Mouse (Mus musculus) cerebellum, postnatal 25 days (tissue): ENCODE measurements around the gene Jpt1.
"Not testable (repeated sequence)": the region's sequence is repeated elsewhere in the genome, so short reads cannot be mapped to it uniquely, and the experiment has no call there.

Source experiments
- DNase-seq, 2 experiments: peaks; one replicate each; pipeline ENCODE4 v3.0.0; 2021; ENCODE audit warnings: mixed read lengths in 2 of 2

The Jpt1 gene

DNA sequence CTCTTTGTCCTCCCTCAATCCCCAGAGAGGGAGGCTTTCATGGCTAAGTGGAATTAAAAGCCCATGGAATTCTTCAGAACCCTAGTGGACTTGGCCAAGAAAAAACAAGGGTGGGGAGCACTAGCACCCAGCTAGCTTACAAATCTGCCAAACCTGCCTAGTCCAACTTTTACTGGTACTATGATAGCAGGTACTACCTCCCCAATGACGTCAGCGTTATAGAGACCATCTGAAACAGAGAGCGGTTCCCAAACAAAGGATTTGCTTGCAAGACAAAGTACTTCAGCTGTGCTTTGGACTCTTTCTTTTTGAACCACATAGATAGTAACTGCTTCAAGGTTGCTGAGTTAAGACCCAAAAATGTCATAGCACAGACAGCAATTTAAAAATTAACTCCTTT lies 2.2 kb downstream of the Jpt1 start:
- no peak for DNase-seq

DNA sequence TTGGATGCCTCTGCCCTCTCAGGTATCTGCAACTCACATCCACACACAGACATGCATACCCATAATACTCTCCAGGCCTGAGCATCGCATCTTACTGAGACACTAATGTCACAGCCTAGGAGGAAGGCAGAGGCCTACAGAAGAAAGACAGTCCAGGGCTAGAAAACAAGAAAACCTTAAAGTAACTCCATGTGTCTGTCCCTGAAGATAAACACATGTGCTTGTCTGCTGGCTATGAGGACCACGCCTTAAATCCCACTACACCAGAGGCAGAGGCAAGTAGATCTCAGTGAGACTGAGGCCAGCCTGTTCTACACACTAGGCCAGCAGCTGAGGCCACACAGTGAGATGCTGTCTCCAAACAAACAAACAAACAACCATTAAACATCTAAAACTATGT lies 3.1 kb downstream of the Jpt1 start:
- no peak for DNase-seq

DNA sequence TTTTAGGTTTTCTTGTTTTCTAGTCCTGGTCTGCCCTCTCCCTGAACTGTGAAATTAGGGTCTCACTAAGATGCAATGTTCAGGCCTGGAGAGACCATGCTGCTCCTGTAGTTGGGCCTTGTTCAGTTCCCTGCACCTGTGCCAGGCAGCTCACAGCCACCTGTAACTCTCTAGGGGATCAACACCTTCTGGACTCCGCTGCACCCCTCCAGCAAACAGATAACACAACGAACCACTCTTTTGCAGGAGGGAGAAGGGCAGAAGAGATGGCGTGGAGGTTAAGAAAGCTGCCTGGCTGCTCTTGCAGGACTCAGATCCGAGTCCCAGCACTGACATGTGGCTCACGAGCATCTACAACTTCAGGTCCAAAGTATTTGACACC lies 3.7 kb downstream of the Jpt1 start:
- no peak for DNase-seq

DNA sequence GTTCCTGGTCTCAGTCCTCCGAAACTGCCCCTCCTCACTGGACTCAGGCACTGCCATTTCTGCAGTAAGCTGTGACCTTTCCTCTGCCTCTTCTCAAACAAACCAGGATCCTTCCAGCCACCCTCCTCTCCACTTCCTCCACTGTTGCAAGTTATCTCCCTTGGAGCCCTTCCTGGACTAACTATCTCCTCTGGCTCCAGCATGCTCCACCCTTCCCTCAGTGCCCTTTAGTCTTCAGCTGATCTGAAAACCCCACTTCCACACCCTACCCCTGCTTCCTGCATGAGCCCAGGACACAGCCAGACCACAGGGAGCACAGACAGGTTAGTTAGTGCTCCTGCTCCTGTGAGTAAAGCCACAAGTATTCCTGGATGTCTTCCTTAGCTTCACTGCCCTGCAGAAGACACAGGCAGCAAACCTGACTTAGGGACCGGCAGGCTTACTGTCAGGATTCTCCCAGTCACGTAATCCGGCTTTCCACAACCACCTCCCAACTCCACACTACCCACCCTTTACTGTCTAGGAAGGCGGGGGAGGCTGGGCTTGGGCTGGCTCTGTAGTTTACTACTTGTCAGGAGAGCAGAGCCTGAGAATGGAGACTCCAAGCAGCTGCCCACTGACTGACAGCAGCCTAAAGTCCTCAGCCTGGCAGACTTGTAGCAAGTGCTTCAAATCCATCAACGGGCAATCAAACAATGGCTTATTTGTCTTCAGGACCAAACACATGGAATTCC lies 4.2 kb downstream of the Jpt1 start:
- DNase-seq = no peak

DNA sequence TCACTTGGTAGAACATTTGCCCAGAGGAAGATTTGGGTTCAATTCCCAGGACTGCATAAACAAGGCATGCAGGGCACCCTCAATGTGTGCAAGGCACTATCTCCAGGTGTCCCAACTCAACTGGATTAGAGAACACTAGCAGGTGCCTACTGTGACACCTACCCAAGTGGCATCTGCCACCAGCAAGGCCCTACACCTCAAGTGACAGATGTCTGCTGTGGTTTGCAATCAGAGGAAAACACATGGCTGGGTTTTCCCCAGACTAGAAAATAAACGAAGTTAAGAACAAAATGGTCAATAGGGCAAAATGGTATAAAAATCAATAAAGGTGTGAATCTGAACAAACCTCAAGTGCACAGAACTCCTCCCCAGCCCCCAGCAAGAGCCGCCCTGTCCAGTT lies 6.1 kb downstream of the Jpt1 start:
- no peak for DNase-seq

- DNase-seq = no peak
These were observed 7.6 kb downstream of the Jpt1 start for GRCm38 (mm10) chr11:115506586-115506985.

DNA sequence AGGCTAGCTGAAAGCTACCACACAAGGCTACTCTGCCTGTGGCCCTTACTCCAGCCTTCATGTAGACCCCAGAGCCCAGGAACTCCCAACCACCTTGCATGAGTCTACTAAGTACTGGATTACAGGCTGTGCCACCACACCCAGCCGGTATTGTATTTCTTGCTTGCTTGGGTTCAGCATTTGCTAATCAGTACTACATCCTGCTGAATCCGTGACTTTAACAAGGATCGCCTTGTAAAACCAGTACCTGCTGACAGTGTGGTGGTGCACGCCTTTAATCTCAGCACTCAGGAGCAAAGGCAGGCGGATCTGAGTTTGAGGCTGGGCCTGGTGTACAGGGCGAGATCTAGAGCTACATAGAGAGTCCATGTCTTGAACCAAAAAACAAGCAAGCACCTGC lies 11.6 kb downstream of the Jpt1 start:
- no peak for DNase-seq

DNA sequence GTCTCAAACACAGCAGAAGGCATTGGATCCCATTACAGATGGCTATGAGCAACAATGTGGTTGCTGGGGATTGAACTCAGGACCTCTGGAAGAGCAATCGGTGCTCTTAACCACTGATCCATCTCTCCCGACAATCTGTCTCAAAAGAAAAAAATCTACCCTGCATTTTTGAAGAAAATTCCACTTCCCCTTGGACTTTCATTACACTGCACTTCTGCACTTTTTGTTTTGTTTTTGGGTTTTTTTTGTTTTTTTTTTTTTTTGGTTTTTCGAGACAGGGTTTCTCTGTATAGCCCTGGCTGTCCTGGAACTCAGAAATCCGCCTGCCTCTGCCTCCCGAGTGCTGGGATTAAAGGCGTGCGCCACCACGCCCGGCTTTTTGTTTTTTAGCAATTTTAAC lies 17.6 kb downstream of the Jpt1 start:
- DNase-seq = not testable (repeated sequence)

- no peak for DNase-seq
These were observed 21.8 kb downstream of the Jpt1 start for GRCm38 (mm10) chr11:115492387-115492786.

DNA sequence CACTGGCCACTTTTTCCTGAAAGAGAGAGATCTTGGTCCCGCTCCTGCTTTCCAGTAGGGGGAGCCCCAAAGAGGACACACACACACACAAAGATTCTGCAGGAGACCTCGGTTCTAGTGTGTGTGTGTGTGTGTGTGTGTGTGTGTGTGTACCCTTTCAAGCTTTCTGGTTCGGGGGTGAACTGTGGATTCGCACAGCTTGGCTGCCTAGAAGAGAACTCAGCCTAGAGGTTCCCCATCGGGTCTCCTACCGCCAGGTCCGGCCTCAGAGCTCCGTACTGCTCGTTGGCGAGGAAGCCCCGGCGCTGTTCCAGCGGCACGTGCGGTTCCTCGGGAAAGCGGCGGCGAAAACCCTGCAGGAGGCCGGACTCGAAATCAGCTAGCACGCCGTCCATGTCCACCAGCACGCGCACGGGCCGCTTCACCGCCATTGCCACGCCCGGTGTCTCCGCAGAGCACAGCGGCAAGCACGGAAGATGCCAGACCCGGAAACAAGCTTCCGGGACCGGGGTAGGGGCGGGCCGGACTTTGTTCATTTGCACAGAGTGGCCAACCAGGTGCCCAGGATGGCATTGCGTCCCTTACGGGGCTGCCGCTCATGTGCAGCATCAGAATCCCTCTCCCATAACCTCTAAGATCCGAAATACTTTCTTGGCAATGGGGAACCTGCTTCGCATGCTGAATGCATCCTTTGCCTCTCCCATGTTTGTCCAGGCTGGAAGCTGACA lies 22.7 kb downstream of the Jpt1 start, which contains the start of gene Nt5c:
Gene Nt5c (minus strand): TSS at position 507 of the 728 bp plus-strand sequence.
- peak; percentile 90 to 91 for DNase-seq

DNA sequence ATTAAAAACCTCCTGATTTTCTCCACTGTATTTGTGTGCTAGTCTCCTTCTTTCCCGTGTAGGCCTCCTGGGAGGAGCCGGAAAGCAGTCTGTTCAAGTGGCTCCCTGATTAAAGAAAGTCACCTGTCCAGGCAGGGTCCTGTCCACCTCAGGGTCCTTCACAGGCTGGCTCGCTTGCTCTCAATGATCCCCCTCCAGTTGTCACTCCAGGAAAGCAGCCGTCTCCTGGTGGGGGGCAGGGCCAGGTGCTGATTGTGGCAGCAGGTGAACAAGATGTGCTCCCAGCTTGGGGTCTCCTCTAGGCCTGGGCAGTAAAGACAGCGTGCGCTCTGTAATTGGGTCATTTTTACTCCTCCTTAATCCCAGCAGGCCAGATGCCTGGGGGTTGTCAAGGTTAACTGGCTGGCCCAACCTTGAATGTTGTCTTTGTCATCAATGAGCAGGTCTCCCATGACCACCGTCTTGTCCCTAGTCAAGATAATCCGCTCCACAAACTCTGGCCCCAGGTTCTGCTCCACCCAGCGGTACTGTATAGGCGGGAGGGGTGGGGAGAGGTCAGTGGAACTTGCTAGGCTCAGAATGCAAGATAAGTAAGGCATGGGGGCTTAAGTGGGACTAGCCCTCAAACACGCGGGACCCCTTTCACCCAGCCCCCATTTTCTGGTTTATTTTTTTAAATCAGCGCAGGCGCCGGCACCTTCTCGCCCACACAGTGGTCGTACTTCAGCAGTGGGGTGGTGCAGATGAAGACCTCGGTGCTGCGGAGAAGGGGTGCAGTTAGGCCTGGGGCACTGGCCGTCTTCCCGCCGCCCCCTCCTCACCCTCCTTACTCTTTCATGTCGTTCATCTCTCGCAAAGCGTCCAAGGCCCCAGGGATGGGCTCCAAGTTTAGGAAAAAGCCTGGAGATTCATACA lies 23.5 kb downstream of the Jpt1 start:
- peak; percentile 43 to 44 for DNase-seq

DNA sequence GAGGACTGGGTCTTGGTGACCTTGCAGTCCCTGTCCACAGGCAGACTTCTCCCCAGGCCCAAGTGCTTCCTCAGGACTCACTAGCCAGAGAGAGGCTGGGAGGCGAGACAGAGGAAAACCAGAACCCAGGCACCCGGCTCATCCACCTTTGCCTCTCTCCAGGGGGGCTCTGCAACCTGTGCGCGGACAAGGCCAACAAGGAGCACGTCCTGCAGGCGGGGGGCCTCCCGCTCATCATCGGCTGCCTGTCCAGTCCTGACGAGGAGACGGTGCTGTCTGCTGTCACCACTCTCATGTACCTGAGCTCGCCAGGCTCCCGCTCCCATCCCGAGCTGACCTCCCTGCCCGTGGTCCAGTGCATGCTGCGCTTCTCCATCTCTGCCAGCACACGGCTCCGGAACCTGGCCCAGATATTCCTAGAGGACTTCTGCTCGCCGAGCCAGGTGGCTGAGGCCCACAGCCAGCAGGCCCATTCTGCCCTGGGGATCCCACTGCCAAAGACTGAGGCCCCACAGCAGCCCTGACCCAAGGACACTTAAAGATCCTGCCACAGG lies 25.6 kb downstream of the Jpt1 start:
- peak; percentile 84 to 86 for DNase-seq

DNA sequence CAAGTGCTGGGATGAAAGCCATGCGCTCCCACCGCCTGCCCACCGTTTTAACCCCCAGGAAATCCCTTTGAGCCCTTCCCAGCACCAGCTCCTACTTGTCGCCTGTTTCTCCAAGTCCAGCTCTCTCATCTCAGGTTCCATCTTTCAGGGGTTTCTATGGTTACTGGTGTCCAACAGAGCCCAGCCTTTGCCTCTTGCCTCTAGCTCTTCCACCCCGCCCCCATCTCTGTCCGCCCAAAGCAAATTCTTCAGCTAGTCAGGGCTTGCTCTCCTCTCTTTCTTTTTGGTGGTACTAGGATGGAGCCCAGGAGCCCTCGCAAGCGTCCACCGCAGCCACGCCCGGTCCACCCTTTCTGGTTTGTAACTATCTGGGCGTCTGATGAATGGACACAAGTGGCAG lies 29.0 kb downstream of the Jpt1 start:
- no peak for DNase-seq

- DNase-seq = peak; percentile 90 to 91
These were observed 30.5 kb downstream of the Jpt1 start for GRCm38 (mm10) chr11:115483726-115484125.

- DNase-seq = no peak
These were observed 30.9 kb downstream of the Jpt1 start for GRCm38 (mm10) chr11:115483278-115483677.

DNA sequence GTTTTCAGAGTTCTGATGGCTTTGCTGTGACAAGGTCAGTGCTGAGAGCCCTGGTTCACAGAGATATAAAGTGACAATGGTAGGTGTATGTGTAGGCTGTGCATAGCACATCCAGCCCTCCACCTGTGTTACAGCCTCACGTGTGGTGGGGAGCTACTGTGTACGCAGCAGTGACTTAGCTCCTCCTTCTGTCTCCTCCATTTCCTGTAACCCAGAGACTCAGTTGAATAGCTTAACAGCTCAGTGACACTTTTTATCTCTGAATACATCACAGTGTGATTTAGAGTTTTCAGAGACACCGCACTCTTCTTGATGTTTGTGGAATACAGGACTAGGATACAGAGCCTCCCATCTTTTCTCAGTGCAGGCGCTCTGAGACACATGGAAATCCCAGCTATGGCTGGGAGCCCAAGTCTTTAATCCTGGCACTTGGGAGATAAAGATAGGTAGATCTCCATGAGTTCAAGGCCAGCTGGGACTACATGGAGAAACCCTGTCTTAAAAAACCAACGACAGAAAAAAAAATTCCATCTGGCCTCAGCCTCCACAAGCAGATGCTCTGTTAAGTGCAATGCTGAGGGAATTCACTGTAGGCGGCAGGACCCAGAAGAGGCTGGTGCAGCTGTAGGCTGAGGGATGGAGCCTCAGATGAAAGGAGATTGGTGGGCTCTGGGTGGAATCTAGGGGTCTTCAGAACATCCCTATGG lies 32.5 kb downstream of the Jpt1 start:
- DNase-seq = no peak

DNA sequence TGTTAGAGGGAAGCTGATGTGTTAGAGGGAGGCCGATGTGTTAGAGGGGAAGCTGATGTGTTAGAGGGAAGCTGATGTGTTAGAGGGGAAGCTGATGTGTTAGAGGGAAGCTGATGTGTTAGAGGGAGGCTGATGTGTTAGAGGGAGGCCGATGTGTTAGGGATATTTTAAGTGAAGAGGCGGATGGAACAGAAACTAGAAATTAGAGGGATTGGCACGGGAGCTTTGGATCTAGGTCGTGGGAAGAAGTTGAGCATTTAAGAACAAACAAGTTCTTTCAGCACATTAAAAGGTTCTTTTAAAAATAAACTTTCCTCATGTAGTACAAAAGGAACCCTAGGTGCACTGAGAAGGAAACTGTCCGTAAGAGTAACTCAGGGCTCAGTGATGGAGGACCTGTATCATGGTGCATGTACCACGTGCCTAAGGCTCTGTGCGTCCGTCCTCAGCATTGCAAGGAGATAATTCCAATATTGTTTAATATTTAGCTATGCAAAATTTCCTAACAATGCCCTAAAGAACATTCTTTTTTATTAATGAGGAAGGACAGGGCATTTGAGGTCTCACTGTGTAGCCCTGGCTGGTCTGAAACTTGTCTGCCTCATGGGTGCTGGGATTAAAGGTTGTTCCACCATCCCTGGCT lies 35.8 kb downstream of the Jpt1 start:
- DNase-seq = no peak

GRCm38 (mm10) chr11:115477388-115477787 lies 36.8 kb downstream of the Jpt1 start:
- DNase-seq = not testable (repeated sequence)

GRCm38 (mm10) chr11:115476630-115477029 lies 37.6 kb downstream of the Jpt1 start:
- not testable (repeated sequence) for DNase-seq

- no peak for DNase-seq
These were observed 38.4 kb downstream of the Jpt1 start for GRCm38 (mm10) chr11:115475758-115476237.

DNA sequence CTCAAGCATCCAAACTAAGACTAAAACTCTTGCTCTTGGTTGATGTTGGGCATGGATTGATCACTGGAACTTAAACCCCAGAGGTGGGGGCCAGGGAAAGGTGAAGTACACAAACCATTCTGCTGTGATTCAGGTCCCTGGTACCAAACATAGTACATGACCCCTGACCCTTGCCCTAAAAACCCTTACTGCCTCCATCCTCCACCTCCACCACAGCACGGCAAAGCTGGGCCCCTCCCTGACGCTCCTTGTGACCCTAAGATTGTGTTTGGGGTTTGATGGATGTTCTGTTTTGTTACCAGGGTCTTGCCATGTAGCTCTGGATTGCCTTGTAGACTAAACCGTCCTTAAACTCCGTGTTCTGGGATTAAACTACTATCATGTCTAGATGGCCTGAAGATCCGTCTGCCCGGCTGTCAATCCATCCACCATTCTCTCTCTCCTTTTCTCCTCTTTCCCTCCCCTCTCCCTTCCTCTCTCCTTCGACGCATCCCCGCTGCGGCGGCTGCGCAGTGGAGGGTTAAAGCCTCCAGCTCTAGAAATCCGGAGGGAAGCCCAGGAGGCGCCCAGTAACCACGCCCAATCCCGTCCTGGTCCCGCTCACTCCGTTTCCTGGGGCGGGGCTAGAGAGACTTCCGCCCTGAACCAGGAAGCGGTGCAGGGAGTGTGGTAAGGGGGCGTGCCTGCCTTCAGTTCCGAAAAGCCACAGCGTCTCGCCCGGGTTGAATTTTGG lies 39.0 kb downstream of the Jpt1 start, which contains the start of gene Armc7:
Gene Armc7 (plus strand): TSS at position 643 of the 733 bp plus-strand sequence.
- DNase-seq = peak; percentile 93 to 97
